8 mouse cellular contexts compared by ENCODE assay signal in the genomic region with DNA sequence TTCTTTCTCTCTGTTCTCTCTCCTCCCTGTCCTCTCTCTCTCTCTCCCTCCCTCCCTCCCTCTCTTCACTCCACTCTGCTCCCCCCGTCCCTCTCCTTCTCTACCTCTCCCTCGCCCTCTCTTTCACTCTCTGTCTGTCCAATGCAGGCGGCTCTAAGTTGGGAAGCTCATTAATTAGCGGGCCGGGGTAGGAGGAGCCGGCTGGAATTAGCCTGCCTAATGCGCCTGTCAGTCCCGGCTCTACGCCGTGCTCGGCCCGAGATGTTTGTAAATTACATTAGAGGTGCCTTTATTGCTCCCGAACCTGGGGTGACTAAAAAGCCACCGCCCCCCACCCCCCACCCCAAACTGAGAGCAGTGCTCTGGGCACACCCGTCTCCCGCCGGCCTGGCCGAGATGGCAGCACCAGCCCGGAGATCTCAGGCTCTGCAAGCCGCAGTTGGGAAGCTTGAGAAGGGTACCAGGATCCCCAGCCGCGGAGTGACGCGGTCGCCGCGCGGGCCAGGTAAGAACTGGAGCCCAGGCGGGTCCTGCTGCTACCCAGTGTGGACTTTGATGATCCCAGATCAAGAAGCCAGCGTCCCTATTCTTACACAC. TPM values are rescaled to one million over a fixed set of nuclear protein-coding genes. Genes with fewer than 3 reads are reported as not detected.
DNase-seq lines count a peak whose midpoint lies in the region; ATAC-seq and TF ChIP-seq lines count a peak whose summit lies in the region.

TSS of gene Lbx1 (minus strand) at position 47 of the 597 bp plus-strand sequence.

- peak within 1 kb of the TSS; percentile 35 for H3K4me3 ChIP-seq in limb, embryonic 14.5 days (replicated peaks; ENCODE audit: low read length)
- peak within 1 kb of the TSS; percentile 38 for H3K4me3 ChIP-seq in stomach, postnatal 0 days (ENCODE audit: low read depth, low read length)

- H3K9ac ChIP-seq in limb, embryonic 14.5 days (ENCODE audit: low read depth, low read length, severe bottlenecking): peak within 1 kb of the TSS; percentile 32
- H3K9ac ChIP-seq in stomach, postnatal 0 days (ENCODE audit: low read length): no peak within 1 kb of the TSS

- no peak for TF ChIP-seq EP300 in stomach, postnatal 0 days (optimal IDR thresholded peaks at IDR 0.05)

- H3K36me3 ChIP-seq in limb, embryonic 14.5 days (ENCODE audit: control insufficient read depth, insufficient read depth, low read length): no peaks in the 10 kb centered on the region
- no peaks in the 10 kb centered on the region for H3K36me3 ChIP-seq in stomach, postnatal 0 days (ENCODE audit: control insufficient read depth, insufficient read depth, low read length)

- no peaks in the 10 kb centered on the region for H3K9me3 ChIP-seq in limb, embryonic 14.5 days (ENCODE audit: control insufficient read depth, low read length)
- no peaks in the 10 kb centered on the region for H3K9me3 ChIP-seq in stomach, postnatal 0 days (ENCODE audit: control insufficient read depth, low read length)

- H3K27ac ChIP-seq in limb, embryonic 14.5 days (replicated peaks; ENCODE audit: low read depth, low read length): no peak within 1 kb of the TSS
- no peak within 1 kb of the TSS for H3K27ac ChIP-seq in stomach, postnatal 0 days (replicated peaks)

- peak within 1 kb of the TSS; percentile 51 for H3K4me2 ChIP-seq in limb, embryonic 14.5 days (replicated peaks; ENCODE audit: low read depth, low read length, severe bottlenecking)
- H3K4me2 ChIP-seq in stomach, postnatal 0 days (replicated peaks; ENCODE audit: low read depth): peak within 1 kb of the TSS; percentile 48

- no peak for TF ChIP-seq POLR2A in limb, embryonic 14.5 days (IDR thresholded peaks at IDR 0.05; ENCODE audit: borderline replicate concordance, extremely low read depth, insufficient read depth, insufficient read length)

- peaks cover 94% of the 10 kb centered on the region for H3K27me3 ChIP-seq in limb, embryonic 14.5 days (ENCODE audit: control insufficient read depth, insufficient read depth, low read length)
- peaks cover 31% of the 10 kb centered on the region for H3K27me3 ChIP-seq in stomach, postnatal 0 days (ENCODE audit: control insufficient read depth, insufficient read depth, low read length)

- peak; percentile 7; the same call in 1 of the 2 replicates for ATAC-seq in limb, embryonic 14.5 days (ENCODE audit: low FRiP score, low read depth)
- ATAC-seq in stomach, postnatal 0 days (ENCODE audit: low FRiP score, low TSS enrichment): peak; percentile 30; the same call in 1 of the 2 replicates

- no peak for TF ChIP-seq CTCF in stomach, postnatal 0 days (IDR thresholded peaks at IDR 0.05; ENCODE audit: low read depth)

- peaks cover 15% of the 10 kb centered on the region for H3K4me1 ChIP-seq in limb, embryonic 14.5 days (ENCODE audit: control insufficient read depth, insufficient read depth, low read length)
- 0 out of 2 replicates have a peak, but pooled peaks cover 2% of the 10 kb centered on the region for H3K4me1 ChIP-seq in stomach, postnatal 0 days (replicated peaks; ENCODE audit: control insufficient read depth, insufficient read depth)

- 1% methylated on average over 30 of the region's 30 CpGs for WGBS in limb, embryonic 14.5 days
- 1% methylated on average over 30 of the region's 30 CpGs for WGBS in stomach, postnatal 0 days

- DNase-seq in B cell, adult 2 months: peak; percentile 24 to 35
- DNase-seq in ES-CJ7 (ENCODE audit: low read depth, low spot score) (peak; percentile 54), MN1 (ENCODE audit: low spot score) (no peak)
- DNase-seq in gastrocnemius, adult 8-10 months (ENCODE audit: low spot score in 2 of 2): peak in 1 of 2 experiments; percentile 47
- no peak for DNase-seq in limb, embryonic 14.5 days (ENCODE audit: low spot score)
- DNase-seq in stomach, postnatal 0 days (ENCODE audit: low spot score): no peak
- no peak for DNase-seq in layer of hippocampus, adult 11-12 months (ENCODE audit: low spot score)
- no peak for DNase-seq in layer of hippocampus, adult 8-10 months (ENCODE audit: low spot score in 2 of 2)

RNA-seq across cellular contexts. Expression of gene Lbx1, which starts in this region (rescaled TPM):
- 10 to 100 TPM; 59.4 to 70.9 (median 64.3) TPM for total RNA-seq in gastrocnemius, adult 8-10 months (2022)
- 2.7 and 3.9 TPM in 2 replicates for polyA plus RNA-seq in limb, embryonic 14.5 days (2012; rRNA removed)
- polyA plus RNA-seq in limb, embryonic 14.5 days (2014; fragmentation: Nextera tagmentation; extraction: Ambion mirVana): 1.4 and 2.2 TPM in 2 replicates
- polyA plus RNA-seq in stomach, postnatal 0 days (2015; fragmentation: Nextera tagmentation; extraction: Ambion mirVana): 0.04 TPM in 1 of 2 replicates, not detected in the other
- total RNA-seq in layer of hippocampus, adult 8-10 months (2022): not detected

Comparison
In these comparisons a context has a peak if more than half of its experiments do, and no peak if none do; other contexts are left out.
1. RNA of gene Lbx1 (total RNA-seq): 59.4 to 70.9 TPM in gastrocnemius, adult 8-10 months; not detected in layer of hippocampus, adult 8-10 months; every median in the first group is over 10 times any median in the second.
2. Peak in ATAC-seq, H3K4me3 ChIP-seq and H3K4me2 ChIP-seq in stomach, postnatal 0 days; RNA of the gene not detected or under 1 TPM.
3. DNase-seq: peak in B cell, adult 2 months (2 of 2) and ES-CJ7 (single experiment); none in limb, embryonic 14.5 days (single experiment), stomach, postnatal 0 days (single experiment), layer of hippocampus, adult 11-12 months (single experiment), MN1 (single experiment) and layer of hippocampus, adult 8-10 months (0 of 2).